Mouse (Mus musculus) left cerebral cortex, postnatal 14 days (tissue): ENCODE measurements around the gene Grik4. TPM values are rescaled to one million over a fixed set of nuclear protein-coding genes. Genes with fewer than 3 reads are reported as not detected.
A peak's percentile ranks its signal among the peaks of the same experiment; 100 is the strongest.

Experiments used
- DNase-seq, 2 experiments: peaks; one replicate each; pipeline ENCODE4 v3.0.0; 2021 to 2022; ENCODE audit warnings: low spot score in 2 of 2, mixed read lengths in 1 of 2
- intact Hi-C: fragments of 180-260 bp; cut with DNase I; formaldehyde crosslinking; loops from one replicate; pipeline ENCODE4 v1.15.1; 2025
- total RNA-seq, 2 experiments: library from RNA; stranded (reverse); gene quantifications; 2 replicates each; pipeline ENCODE4 v1.2.3; 2021

The Grik4 gene
- total RNA-seq, 2 experiments from 2014 or later, result 16.0 to 16.7 TPM

- DNase-seq, result no peak
- intact Hi-C loops, result no loop called here
These were observed 31.1 kb downstream of the Grik4 start for GRCm38 (mm10) chr9:42913201-42913600.

GRCm38 (mm10) chr9:42908657-42909313, 35.5 kb downstream of the Grik4 start:
- intact Hi-C loops, result no loop called here

GRCm38 (mm10) chr9:42906995-42907394, 37.3 kb downstream of the Grik4 start:
- intact Hi-C loops, result no loop called here
- peak in 1 of 2 experiments; percentile 34 for DNase-seq

More at GRCm38 (mm10) chr9:42908657-42909313, 35.5 kb downstream of the Grik4 start:
- DNase-seq, result no peak

GRCm38 (mm10) chr9:42898091-42898591, 46.2 kb downstream of the Grik4 start:
- intact Hi-C loops, result loop anchor here (10.0 kb wide), 1 partner anchor 93 kb away; no protein-coding TSS in a partner anchor
- DNase-seq, result peak in 1 of 2 experiments; percentile 24

- intact Hi-C loops, result loop anchor here (2.0 to 10.0 kb wide), 2 partner anchors 45 to 93 kb away; no protein-coding TSS in a partner anchor
These were observed 46.8 kb downstream of the Grik4 start for GRCm38 (mm10) chr9:42897361-42898051.

GRCm38 (mm10) chr9:42896421-42897210, 47.7 kb downstream of the Grik4 start:
- DNase-seq, result no peak
- intact Hi-C loops, result loop anchor here (2.0 to 10.0 kb wide), 2 partner anchors 46 to 92 kb away; no protein-coding TSS in a partner anchor

More at GRCm38 (mm10) chr9:42897361-42898051, 46.8 kb downstream of the Grik4 start:
- DNase-seq, result peak; percentile 71 to 78

GRCm38 (mm10) chr9:42892765-42893164, 51.5 kb downstream of the Grik4 start:
- intact Hi-C loops, result loop anchor here (10.0 kb wide), 1 partner anchor 88 kb away; no protein-coding TSS in a partner anchor
- DNase-seq, result no peak

- intact Hi-C loops, result no loop called here
- peak in 1 of 2 experiments; percentile 64 for DNase-seq
These were observed 56.4 kb downstream of the Grik4 start for GRCm38 (mm10) chr9:42887930-42888329.

- intact Hi-C loops, result no loop called here
- no peak for DNase-seq
These were observed 58.1 kb downstream of the Grik4 start for GRCm38 (mm10) chr9:42886112-42886766.

GRCm38 (mm10) chr9:42885566-42885965, 58.7 kb downstream of the Grik4 start:
- intact Hi-C loops, result no loop called here
- DNase-seq, result no peak

GRCm38 (mm10) chr9:42885123-42885522, 59.2 kb downstream of the Grik4 start:
- DNase-seq, result no peak
- intact Hi-C loops, result no loop called here

- intact Hi-C loops, result no loop called here
- no peak for DNase-seq
These were observed 61.1 kb downstream of the Grik4 start for GRCm38 (mm10) chr9:42883006-42883759.

GRCm38 (mm10) chr9:42882313-42882712, 62.0 kb downstream of the Grik4 start:
- intact Hi-C loops, result no loop called here
- peak; percentile 12 to 39 for DNase-seq

GRCm38 (mm10) chr9:42881040-42881439, 63.3 kb downstream of the Grik4 start:
- intact Hi-C loops, result no loop called here
- no peak for DNase-seq

- no peak for DNase-seq
- intact Hi-C loops, result no loop called here
These were observed 65.9 kb downstream of the Grik4 start for GRCm38 (mm10) chr9:42878401-42878800.

GRCm38 (mm10) chr9:42872885-42873284, 71.4 kb downstream of the Grik4 start:
- intact Hi-C loops, result no loop called here

GRCm38 (mm10) chr9:42871681-42872080, 72.6 kb downstream of the Grik4 start:
- intact Hi-C loops, result no loop called here
- DNase-seq, result no peak

More at GRCm38 (mm10) chr9:42872885-42873284, 71.4 kb downstream of the Grik4 start:
- DNase-seq, result no peak

- no peak for DNase-seq
- intact Hi-C loops, result no loop called here
These were observed 74.0 kb downstream of the Grik4 start for GRCm38 (mm10) chr9:42870257-42870656.
